Mouse (Mus musculus): ENCODE measurements around the gene March1.

March1 gene

GRCm38 (mm10) chr8:65617871-65618751, at the start of gene March1:
TSS of gene March1 (plus strand) at chr8:65617900.
- in situ Hi-C loops (cut with MboI; ENCODE audit: low sequenced_read_pairs), result no loop called here

- in situ Hi-C loops (cut with MboI; ENCODE audit: low sequenced_read_pairs), result no loop called here
Observed at GRCm38 (mm10) chr8:65586909-65587308, 30.8 kb upstream of the March1 start.

GRCm38 (mm10) chr8:65603241-65603640, 14.5 kb upstream of the March1 start:
- in situ Hi-C loops (cut with MboI; ENCODE audit: low sequenced_read_pairs), result no loop called here

- in situ Hi-C loops (cut with MboI; ENCODE audit: low sequenced_read_pairs), result no loop called here
Observed at GRCm38 (mm10) chr8:65609509-65609908, 8.2 kb upstream of the March1 start.

- in situ Hi-C loops (cut with MboI; ENCODE audit: low sequenced_read_pairs), result no loop called here
Observed at GRCm38 (mm10) chr8:65618966-65619365, 1.3 kb downstream of the March1 start.

GRCm38 (mm10) chr8:65644931-65645330, 27.2 kb downstream of the March1 start:
- in situ Hi-C loops (cut with MboI; ENCODE audit: low sequenced_read_pairs), result no loop called here

GRCm38 (mm10) chr8:65645502-65645901, 27.8 kb downstream of the March1 start:
- in situ Hi-C loops (cut with MboI; ENCODE audit: low sequenced_read_pairs), result no loop called here

- in situ Hi-C loops (cut with MboI; ENCODE audit: low sequenced_read_pairs), result no loop called here
Observed at GRCm38 (mm10) chr8:65645945-65646344, 28.2 kb downstream of the March1 start.

- in situ Hi-C loops (cut with MboI; ENCODE audit: low sequenced_read_pairs), result no loop called here
Observed at GRCm38 (mm10) chr8:65655924-65656323, 38.2 kb downstream of the March1 start.

GRCm38 (mm10) chr8:65661885-65662284, 44.2 kb downstream of the March1 start:
- in situ Hi-C loops (cut with MboI; ENCODE audit: low sequenced_read_pairs), result no loop called here

GRCm38 (mm10) chr8:65665786-65666185, 48.1 kb downstream of the March1 start:
- in situ Hi-C loops (cut with MboI; ENCODE audit: low sequenced_read_pairs), result no loop called here

- in situ Hi-C loops (cut with MboI; ENCODE audit: low sequenced_read_pairs), result no loop called here
Observed at GRCm38 (mm10) chr8:65743066-65743465, 125.4 kb downstream of the March1 start.

- in situ Hi-C loops (cut with MboI; ENCODE audit: low sequenced_read_pairs), result no loop called here
Observed at GRCm38 (mm10) chr8:65775815-65776214, 158.1 kb downstream of the March1 start.

GRCm38 (mm10) chr8:65781156-65781555, 163.5 kb downstream of the March1 start:
- in situ Hi-C loops (cut with MboI; ENCODE audit: low sequenced_read_pairs), result no loop called here

GRCm38 (mm10) chr8:65812971-65813370, 195.3 kb downstream of the March1 start:
- in situ Hi-C loops (cut with MboI; ENCODE audit: low sequenced_read_pairs), result no loop called here

- in situ Hi-C loops (cut with MboI; ENCODE audit: low sequenced_read_pairs), result no loop called here
Observed at GRCm38 (mm10) chr8:65922294-65923019, 304.8 kb downstream of the March1 start.

GRCm38 (mm10) chr8:65956948-65957347, 339.2 kb downstream of the March1 start:
- in situ Hi-C loops (cut with MboI; ENCODE audit: low sequenced_read_pairs), result no loop called here

- in situ Hi-C loops (cut with MboI; ENCODE audit: low sequenced_read_pairs), result no loop called here
Observed at GRCm38 (mm10) chr8:65957492-65957891, 339.8 kb downstream of the March1 start.

- in situ Hi-C loops (cut with MboI; ENCODE audit: low sequenced_read_pairs), result no loop called here
Observed at GRCm38 (mm10) chr8:65966502-65967222, 349.0 kb downstream of the March1 start.

- in situ Hi-C loops (cut with MboI; ENCODE audit: low sequenced_read_pairs), result no loop called here
Observed at GRCm38 (mm10) chr8:65967223-65967778, 349.6 kb downstream of the March1 start.

- in situ Hi-C loops (cut with MboI; ENCODE audit: low sequenced_read_pairs), result no loop called here
Observed at GRCm38 (mm10) chr8:65976905-65977304, 359.2 kb downstream of the March1 start.

Data from CH12F3 (cell line).